Mouse (Mus musculus): ENCODE measurements around the gene Slc16a9. TPM values are rescaled to one million over a fixed set of nuclear protein-coding genes. Genes with fewer than 3 reads are reported as not detected.

Slc16a9 gene
- polyA plus RNA-seq (2012; rRNA removed) = 6.4 and 6.8 TPM in 2 replicates

DNA sequence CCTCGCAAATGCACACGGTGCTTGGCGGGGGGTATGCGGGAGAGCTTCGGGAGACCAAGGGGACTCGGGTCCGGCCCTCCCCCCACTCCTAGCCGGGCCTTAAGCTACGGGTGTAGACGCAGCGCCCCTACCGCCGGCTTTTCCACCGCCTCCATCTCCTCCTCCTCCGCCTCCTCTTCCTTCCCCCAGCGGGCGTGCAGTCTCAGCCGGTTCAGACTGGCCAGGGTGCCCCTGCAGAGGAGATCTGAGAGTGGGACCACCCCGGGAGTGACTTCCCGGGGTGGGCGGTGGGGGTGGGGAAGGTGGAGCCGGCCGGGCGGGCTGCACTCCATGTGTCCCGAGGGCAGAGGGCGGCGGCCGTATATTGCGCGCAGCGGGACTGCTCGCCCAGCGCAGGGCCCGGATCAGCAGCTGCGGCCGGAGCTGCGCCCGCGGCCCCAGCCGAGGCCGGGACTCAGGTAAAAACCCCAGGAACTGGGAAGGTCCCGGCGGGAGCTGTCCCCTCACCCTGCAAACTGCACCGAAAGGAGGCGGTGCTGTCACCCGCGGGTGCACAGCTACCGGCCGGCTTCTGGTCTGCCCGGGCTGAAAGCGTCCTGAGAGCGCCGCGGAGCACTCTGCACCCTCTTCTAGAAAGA, at the start of gene Slc16a9:
TSS of gene Slc16a9 (plus strand) at position 180 of the 638 bp plus-strand sequence.
- WGBS = 1% methylated on average over 54 of the region's 54 CpGs
- DNase-seq (ENCODE audit: low read depth in 1 of 2, low spot score in 2 of 2) = no peak
- Histone ChIP-seq H3K4me1 (ENCODE audit: control insufficient read depth, insufficient read depth, insufficient read length) (no peaks in the 10 kb centered on the region), H3K36me3 (ENCODE audit: control insufficient read depth, insufficient read depth, low read length) (no peaks in the 10 kb centered on the region), H3K27me3 (ENCODE audit: control insufficient read depth, insufficient read depth, low read length) (peaks cover 8% of the 10 kb centered on the region), H3K27ac (ENCODE audit: insufficient read depth, low read length) (peak within 1 kb of the TSS; percentile 43), H3K4me3 (ENCODE audit: extremely low read depth, insufficient read depth, insufficient read length) (peak within 1 kb of the TSS; percentile 32)
- TF ChIP-seq POLR2A (IDR thresholded peaks at IDR 0.05; ENCODE audit: low read depth, low read length) (no peak), CTCF (IDR thresholded peaks at IDR 0.05; ENCODE audit: extremely low read depth, insufficient read depth, insufficient read length, insufficient replicate concordance) (no peak)

DNA sequence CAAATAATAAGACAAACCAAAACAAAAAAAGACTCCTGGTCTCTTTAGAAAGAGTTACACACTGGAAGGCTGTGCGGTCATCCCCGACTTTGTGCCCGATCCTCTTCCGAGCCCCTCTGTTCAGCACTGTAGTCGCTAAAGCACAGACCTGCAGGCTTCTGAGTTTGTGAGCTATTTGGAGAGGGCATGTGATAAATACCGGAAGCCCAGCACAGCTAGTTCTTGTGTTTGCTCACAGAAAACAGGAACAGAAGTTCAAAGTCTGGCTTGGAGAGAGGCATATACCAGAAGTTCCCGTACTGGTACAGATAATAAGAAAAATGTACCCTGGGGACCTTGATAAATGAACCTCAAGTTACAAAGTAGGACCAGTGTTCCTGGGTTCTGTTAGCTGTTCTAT, 49.6 kb upstream of the Slc16a9 start:
- TF ChIP-seq CTCF (IDR thresholded peaks at IDR 0.05; ENCODE audit: extremely low read depth, insufficient read depth, insufficient read length, insufficient replicate concordance) (no peak), POLR2A (IDR thresholded peaks at IDR 0.05; ENCODE audit: low read depth, low read length) (no peak)
- H3K4me1 ChIP-seq (ENCODE audit: control insufficient read depth, insufficient read depth, insufficient read length) = peaks cover 5% of the 10 kb centered on the region; the same call in 1 of the 2 replicates
- H3K4me3 ChIP-seq (ENCODE audit: extremely low read depth, insufficient read depth, insufficient read length) = 0 out of 2 replicates have a peak overlapping the region, but pooled peaks have one; percentile 3
- 18% methylated on average over 7 of the region's 7 CpGs for WGBS
- no peak for DNase-seq (ENCODE audit: low read depth in 1 of 2, low spot score in 2 of 2)
- H3K36me3 ChIP-seq (ENCODE audit: control insufficient read depth, insufficient read depth, low read length) = peaks cover 5% of the 10 kb centered on the region; the same call in 1 of the 2 replicates
- H3K27me3 ChIP-seq (ENCODE audit: control insufficient read depth, insufficient read depth, low read length) = no peaks in the 10 kb centered on the region
- peak overlapping the region; percentile 30 for H3K27ac ChIP-seq (ENCODE audit: insufficient read depth, low read length)

DNA sequence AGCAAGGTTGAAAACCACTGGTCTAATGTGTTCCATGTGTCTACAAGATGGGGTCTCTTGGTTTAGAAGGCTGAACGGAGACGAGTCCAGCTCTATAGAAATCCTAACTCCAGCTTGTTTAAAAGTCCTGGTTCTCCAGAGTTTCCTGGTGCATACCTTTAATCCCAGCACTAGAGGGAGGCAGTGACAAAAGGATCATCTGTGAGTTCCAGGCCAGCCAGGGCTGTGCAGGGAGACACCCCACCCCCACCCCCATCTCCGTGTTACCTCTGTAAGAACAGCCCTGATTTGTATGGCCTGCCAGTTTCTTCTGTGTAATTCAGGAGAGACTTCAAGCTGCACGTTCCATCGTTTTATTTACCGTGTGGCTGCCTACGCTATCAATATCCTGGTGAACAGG, 49.1 kb upstream of the Slc16a9 start:
- 64% methylated on average over 7 of the region's 7 CpGs for WGBS
- no peak overlapping the region for H3K4me3 ChIP-seq (ENCODE audit: extremely low read depth, insufficient read depth, insufficient read length)
- no peak for DNase-seq (ENCODE audit: low read depth in 1 of 2, low spot score in 2 of 2)
- H3K4me1 ChIP-seq (ENCODE audit: control insufficient read depth, insufficient read depth, insufficient read length) = peaks cover 5% of the 10 kb centered on the region; the same call in 1 of the 2 replicates
- H3K27me3 ChIP-seq (ENCODE audit: control insufficient read depth, insufficient read depth, low read length) = no peaks in the 10 kb centered on the region
- TF ChIP-seq POLR2A (IDR thresholded peaks at IDR 0.05; ENCODE audit: low read depth, low read length) (no peak), CTCF (IDR thresholded peaks at IDR 0.05; ENCODE audit: extremely low read depth, insufficient read depth, insufficient read length, insufficient replicate concordance) (no peak)
- H3K27ac ChIP-seq (ENCODE audit: insufficient read depth, low read length) = peak overlapping the region; percentile 30; the same call in 1 of the 2 replicates
- H3K36me3 ChIP-seq (ENCODE audit: control insufficient read depth, insufficient read depth, low read length) = peaks cover 5% of the 10 kb centered on the region; the same call in 1 of the 2 replicates

DNA sequence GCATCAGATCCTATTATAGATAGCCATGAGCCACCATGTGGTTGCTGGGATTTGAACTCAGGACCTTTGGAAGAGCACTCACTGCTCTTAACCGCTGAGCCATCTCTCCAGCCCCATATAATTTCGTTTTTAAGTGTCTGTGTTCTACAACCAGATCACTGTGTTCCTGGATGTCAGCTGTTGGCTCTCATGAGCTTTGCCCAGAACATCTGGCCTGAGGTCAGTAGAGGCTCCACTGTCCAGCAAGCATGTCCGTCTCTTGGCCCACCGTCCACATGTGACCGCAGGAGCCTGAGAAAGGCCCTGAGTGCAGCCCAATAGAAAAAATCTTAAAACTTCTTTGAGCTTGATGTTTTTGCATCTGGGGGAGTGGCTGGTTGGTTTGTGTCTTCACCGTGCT, 48.2 kb upstream of the Slc16a9 start:
- no peaks in the 10 kb centered on the region for H3K27me3 ChIP-seq (ENCODE audit: control insufficient read depth, insufficient read depth, low read length)
- peaks cover 3% of the 10 kb centered on the region; the same call in 1 of the 2 replicates for H3K36me3 ChIP-seq (ENCODE audit: control insufficient read depth, insufficient read depth, low read length)
- H3K4me3 ChIP-seq (ENCODE audit: extremely low read depth, insufficient read depth, insufficient read length) = no peak overlapping the region
- WGBS = 78% methylated on average over 6 of the region's 6 CpGs
- no peak for DNase-seq (ENCODE audit: low read depth in 1 of 2, low spot score in 2 of 2)
- no peak for TF ChIP-seq POLR2A (IDR thresholded peaks at IDR 0.05; ENCODE audit: low read depth, low read length)
- TF ChIP-seq CTCF (IDR thresholded peaks at IDR 0.05; ENCODE audit: extremely low read depth, insufficient read depth, insufficient read length, insufficient replicate concordance) = no peak
- peaks cover 5% of the 10 kb centered on the region; the same call in 1 of the 2 replicates for H3K4me1 ChIP-seq (ENCODE audit: control insufficient read depth, insufficient read depth, insufficient read length)
- H3K27ac ChIP-seq (ENCODE audit: insufficient read depth, low read length) = peak overlapping the region; percentile 47; the same call in 1 of the 2 replicates

DNA sequence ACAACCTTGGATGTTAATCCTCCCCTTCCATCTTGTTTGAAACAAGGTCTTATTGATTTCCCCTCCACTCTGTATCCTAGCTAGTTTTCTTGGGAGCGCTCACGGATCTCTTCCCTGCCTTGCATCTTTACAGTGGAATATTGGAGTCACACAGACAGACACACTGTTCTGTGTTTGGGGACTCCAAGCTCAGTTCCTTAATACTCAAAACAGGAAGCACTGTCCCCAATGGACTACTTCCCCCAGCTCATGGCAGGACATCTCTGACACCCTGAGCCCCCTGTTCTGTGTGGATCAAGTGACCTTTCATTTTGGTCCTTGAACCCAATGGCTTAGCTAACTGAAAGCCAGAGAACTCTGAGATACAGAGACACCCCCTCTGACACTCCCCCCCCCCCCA, 47.3 kb upstream of the Slc16a9 start:
- DNase-seq (ENCODE audit: low read depth in 1 of 2, low spot score in 2 of 2) = no peak
- peaks cover 3% of the 10 kb centered on the region; the same call in 1 of the 2 replicates for H3K36me3 ChIP-seq (ENCODE audit: control insufficient read depth, insufficient read depth, low read length)

DNA sequence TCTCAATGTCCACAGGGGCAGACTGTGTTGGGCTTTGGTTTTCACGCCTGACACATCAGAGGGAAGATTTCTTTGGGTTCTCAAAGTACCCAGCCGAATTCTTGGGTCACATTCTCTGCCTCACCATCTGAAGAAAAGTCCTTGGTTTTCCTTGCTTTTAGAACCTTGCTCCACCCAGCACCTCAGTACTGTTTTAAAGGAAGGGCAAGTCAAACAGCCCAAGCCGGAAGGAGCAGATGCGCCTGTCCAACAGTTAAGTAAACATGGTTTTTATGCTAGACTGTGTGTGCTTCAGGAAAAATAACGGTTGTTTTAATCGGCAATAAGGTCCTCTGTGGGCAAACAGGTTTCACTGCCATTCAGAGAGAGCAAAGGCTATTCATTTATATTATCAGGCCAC, 46.9 kb upstream of the Slc16a9 start:
- Histone ChIP-seq H3K36me3 (ENCODE audit: control insufficient read depth, insufficient read depth, low read length) (peaks cover 3% of the 10 kb centered on the region; the same call in 1 of the 2 replicates), H3K27ac (ENCODE audit: insufficient read depth, low read length) (no peak overlapping the region), H3K4me3 (ENCODE audit: extremely low read depth, insufficient read depth, insufficient read length) (no peak overlapping the region), H3K27me3 (ENCODE audit: control insufficient read depth, insufficient read depth, low read length) (no peaks in the 10 kb centered on the region), H3K4me1 (ENCODE audit: control insufficient read depth, insufficient read depth, insufficient read length) (peaks cover 5% of the 10 kb centered on the region; the same call in 1 of the 2 replicates)
- 70% methylated on average over 6 of the region's 6 CpGs for WGBS
- DNase-seq (ENCODE audit: low read depth in 1 of 2, low spot score in 2 of 2) = no peak
- TF ChIP-seq CTCF (IDR thresholded peaks at IDR 0.05; ENCODE audit: extremely low read depth, insufficient read depth, insufficient read length, insufficient replicate concordance) = no peak
- no peak for TF ChIP-seq POLR2A (IDR thresholded peaks at IDR 0.05; ENCODE audit: low read depth, low read length)

More for the DNA sequence above, 47.3 kb upstream of the Slc16a9 start:
- TF ChIP-seq CTCF (IDR thresholded peaks at IDR 0.05; ENCODE audit: extremely low read depth, insufficient read depth, insufficient read length, insufficient replicate concordance) = no peak
- TF ChIP-seq POLR2A (IDR thresholded peaks at IDR 0.05; ENCODE audit: low read depth, low read length) = no peak
- 91% methylated on average over 2 of the region's 2 CpGs for WGBS
- Histone ChIP-seq H3K27ac (ENCODE audit: insufficient read depth, low read length) (no peak overlapping the region), H3K4me1 (ENCODE audit: control insufficient read depth, insufficient read depth, insufficient read length) (peaks cover 5% of the 10 kb centered on the region; the same call in 1 of the 2 replicates), H3K27me3 (ENCODE audit: control insufficient read depth, insufficient read depth, low read length) (no peaks in the 10 kb centered on the region), H3K4me3 (ENCODE audit: extremely low read depth, insufficient read depth, insufficient read length) (no peak overlapping the region)

All from spleen, adult 2 months (tissue).